Mouse (Mus musculus) CH12.LX (cell line): ENCODE measurements at regions not wholly inside any gene's neighbourhood (a gene's known extent, or its start where the extent isn't known, plus 50 kb on each side); places are given as distances from the start of the nearest gene placed in this dataset.

Experiments
- DNase-seq: peaks from one replicate; pipeline ENCODE4 v3.0.0-alpha.2; 2013; ENCODE audit errors: extremely low read depth
- H3K27ac ChIP-seq: 2 replicates; pipeline ENCODE4 v1.5.1; 2012; ENCODE audit warnings: low read depth, mild to moderate bottlenecking, control low read depth, moderate library complexity; ENCODE audit not compliant: insufficient read depth
- H3K27me3 ChIP-seq: replicated peaks from 2 replicates; pipeline ENCODE3; 2012; ENCODE audit warnings: inconsistent platforms
- H3K36me3 ChIP-seq, 2 experiments: replicated peaks in 1 of 2; 2 replicates each; pipeline versions ENCODE3 to v1.6.1; 2012; ENCODE audit warnings: inconsistent platforms in 1 of 2, low read length in 1 of 2, mild to moderate bottlenecking in 1 of 2, mixed read lengths in 1 of 2, moderate library complexity in 1 of 2; ENCODE audit not compliant: control insufficient read depth in 1 of 2, insufficient read depth in 1 of 2
- H3K4me1 ChIP-seq, 2 experiments: 2 replicates each; pipeline ENCODE4 v1.6.1; 2012; ENCODE audit warnings: inconsistent platforms in 1 of 2, moderate library complexity in 1 of 2; ENCODE audit not compliant: insufficient read depth in 2 of 2, control insufficient read depth in 1 of 2
- H3K4me2 ChIP-seq: 2 replicates; pipeline ENCODE4 v1.6.1; 2012; ENCODE audit warnings: low read depth, mild to moderate bottlenecking, control low read depth; ENCODE audit not compliant: poor library complexity, insufficient read depth, severe bottlenecking
- H3K4me3 ChIP-seq, 3 experiments: fragments of 150-350 bp in 1 of 3; sonication (generic) in 1 of 3; replicated peaks in 1 of 3; 2 replicates each; pipeline versions ENCODE3 to v1.5.1; 2011 to 2012; ENCODE audit warnings: low read depth in 2 of 3, low read length in 2 of 3, mild to moderate bottlenecking in 2 of 3, moderate library complexity in 2 of 3, control low read depth in 1 of 3, improper control_type of control experiment in 1 of 3, inconsistent platforms in 1 of 3, mixed read lengths in 1 of 3; ENCODE audit not compliant: poor library complexity in 1 of 3
- H3K79me2 ChIP-seq: replicated peaks from 2 replicates; pipeline ENCODE4 v1.6.1; 2012; ENCODE audit warnings: mild to moderate bottlenecking, moderate library complexity; ENCODE audit not compliant: control insufficient read depth, poor library complexity, insufficient read depth, severe bottlenecking; ENCODE audit errors: extremely low read depth
- H3K9ac ChIP-seq: 2 replicates; pipeline ENCODE4 v1.6.1; 2012; ENCODE audit warnings: low read depth, mild to moderate bottlenecking, control low read depth, moderate library complexity; ENCODE audit not compliant: insufficient read depth
- H3K9me3 ChIP-seq: replicated peaks from 2 replicates; pipeline ENCODE3; 2012; ENCODE audit warnings: low read length, inconsistent platforms, mixed read lengths
- BHLHE40 ChIP-seq: IDR thresholded peaks from 2 replicates; pipeline ENCODE4 v1.6.1; 2011; ENCODE audit warnings: mild to moderate bottlenecking, low read depth, low read length, improper control_type of control experiment
- CHD2 ChIP-seq: IDR thresholded peaks from 2 replicates; pipeline ENCODE4 v1.6.1; 2011; ENCODE audit warnings: low read length, improper control_type of control experiment
- CTCF ChIP-seq, 2 experiments: IDR thresholded peaks in 1 of 2; conservative IDR thresholded peaks in 1 of 2; 2 replicates each; pipeline ENCODE4 v1.5.1; 2011 to 2012; ENCODE audit warnings: low read depth in 2 of 2, low read length in 2 of 2, improper control_type of control experiment in 1 of 2, inconsistent platforms in 1 of 2, mild to moderate bottlenecking in 1 of 2, moderate library complexity in 1 of 2
- ELF1 ChIP-seq: IDR thresholded peaks from 2 replicates; pipeline ENCODE4 v1.6.1; 2014; ENCODE audit warnings: low read depth, mild to moderate bottlenecking, inconsistent platforms, low read length, improper control_type of control experiment
- EP300 ChIP-seq: IDR thresholded peaks from 2 replicates; pipeline ENCODE4 v1.6.1; 2011; ENCODE audit warnings: low read length, improper control_type of control experiment
- ETS1 ChIP-seq: conservative IDR thresholded peaks from 2 replicates; pipeline ENCODE4 v1.6.1; 2012; ENCODE audit warnings: low read depth, mild to moderate bottlenecking, inconsistent platforms, low read length, improper control_type of control experiment, moderate library complexity
- HCFC1 ChIP-seq: IDR thresholded peaks from 2 replicates; pipeline ENCODE4 v1.6.1; 2012; ENCODE audit warnings: low read depth, mild to moderate bottlenecking, inconsistent platforms, low read length, improper control_type of control experiment
- MAFK ChIP-seq: IDR thresholded peaks from 2 replicates; pipeline ENCODE4 v1.6.1; 2011; ENCODE audit warnings: low read length, improper control_type of control experiment; ENCODE audit not compliant: insufficient replicate concordance
- MAX ChIP-seq: IDR thresholded peaks from 2 replicates; pipeline ENCODE4 v1.6.1; 2011; ENCODE audit warnings: low read length, improper control_type of control experiment
- MEF2A ChIP-seq: IDR thresholded peaks from 2 replicates; pipeline ENCODE4 v1.6.1; 2014; ENCODE audit warnings: low read depth, mild to moderate bottlenecking, inconsistent platforms, low read length, improper control_type of control experiment, borderline replicate concordance
- MYC ChIP-seq: IDR thresholded peaks from 2 replicates; pipeline ENCODE4 v1.6.1; 2011; ENCODE audit warnings: low read depth, mild to moderate bottlenecking, improper control_type of control experiment, low read length
- NELFE ChIP-seq: IDR thresholded peaks from 2 replicates; pipeline ENCODE4 v1.6.1; 2011; ENCODE audit warnings: low read depth, low read length, improper control_type of control experiment
- NRF1 ChIP-seq: IDR thresholded peaks from 2 replicates; pipeline ENCODE4 v1.6.1; 2014; ENCODE audit warnings: low read depth, mild to moderate bottlenecking, inconsistent platforms, low read length, improper control_type of control experiment, moderate library complexity
- PAX5 ChIP-seq: IDR thresholded peaks from 2 replicates; pipeline ENCODE4 v1.6.1; 2012; ENCODE audit warnings: low read length, inconsistent platforms, mixed read lengths
- SIN3A ChIP-seq: IDR thresholded peaks from 2 replicates; pipeline ENCODE4 v1.6.1; 2012; ENCODE audit warnings: low read length, improper control_type of control experiment, inconsistent platforms
- TBP ChIP-seq: conservative IDR thresholded peaks from 2 replicates; pipeline ENCODE4 v1.6.1; 2011; ENCODE audit warnings: low read depth, low read length, improper control_type of control experiment
- TCF12 ChIP-seq: IDR thresholded peaks from 2 replicates; pipeline ENCODE4 v1.6.1; 2014; ENCODE audit warnings: low read depth, mild to moderate bottlenecking, inconsistent platforms, low read length, improper control_type of control experiment
- USF2 ChIP-seq: conservative IDR thresholded peaks from 2 replicates; pipeline ENCODE4 v1.6.1; 2011; ENCODE audit warnings: low read depth, low read length, improper control_type of control experiment
- ZC3H11A ChIP-seq: IDR thresholded peaks from 2 replicates; pipeline ENCODE4 v1.6.1; 2012; ENCODE audit warnings: low read depth, mild to moderate bottlenecking, inconsistent platforms, low read length, improper control_type of control experiment
- ZKSCAN1 ChIP-seq: IDR thresholded peaks from 2 replicates; pipeline ENCODE4 v1.6.1; 2012; ENCODE audit warnings: low read depth, inconsistent platforms, low read length, improper control_type of control experiment, borderline replicate concordance
- ZNF384 ChIP-seq: IDR thresholded peaks from 2 replicates; pipeline ENCODE4 v1.6.1; 2012; ENCODE audit warnings: low read depth, low read length, improper control_type of control experiment, inconsistent platforms
- dilution Hi-C: fragments of 300-500 bp; cut with MboI; formaldehyde crosslinking; loops from 2 replicates; pipeline ENCODE4 v1.14.3; 2020; ENCODE audit warnings: low sequenced_read_pairs; ENCODE audit not compliant: extremely low pct_unique_long_range_greater_than_20kb, extremely low pct_ligation_motif_present
- in situ Hi-C: fragments of 300-500 bp; cut with MboI; formaldehyde crosslinking; loops from 3 replicates; pipeline ENCODE4 v1.14.3; 2019; ENCODE audit warnings: low sequenced_read_pairs, low pct_ligation_motif_present, low pct_unique_long_range_greater_than_20kb, mixed read lengths

GRCm38 (mm10) chr13:39278101-39278500, 317.4 kb upstream of the Slc35b3 start:
- dilution Hi-C loops, result no loop called here
- Histone ChIP-seq H3K4me3 (no peak overlapping the region), H3K79me2 (no peaks in the 10 kb centered on the region), H3K36me3 (no peaks in the 10 kb centered on the region), H3K27me3 (no peaks in the 10 kb centered on the region), H3K9me3 (no peaks in the 10 kb centered on the region), H3K4me2 (no peak overlapping the region), H3K4me1 (peaks cover 0 to 3% of the 10 kb centered on the region in 2 experiments; a peak in 1 of 4 replicates), H3K27ac (no peak overlapping the region), H3K9ac (no peak overlapping the region)
- in situ Hi-C loops, result no loop called here
- DNase-seq, result no peak
- TF ChIP-seq TCF12, result no peak
- no peak for TF ChIP-seq MAX
- TF ChIP-seq NRF1, result no peak
- no peak for TF ChIP-seq ZKSCAN1
- TF ChIP-seq ETS1, result no peak
- TF ChIP-seq EP300, result no peak
- TF ChIP-seq ZNF384, result no peak
- TF ChIP-seq ZC3H11A, result no peak
- TF ChIP-seq HCFC1, result no peak
- no peak for TF ChIP-seq TBP
- TF ChIP-seq CTCF (conservative IDR thresholded peaks at IDR 0.05 in 1 of 2, IDR thresholded peaks at IDR 0.05 in 1 of 2; ENCODE audit: low read depth in 2 of 2, low read length in 2 of 2), result no peak
- no peak for TF ChIP-seq MEF2A
- TF ChIP-seq ELF1, result no peak
- no peak for TF ChIP-seq SIN3A
- TF ChIP-seq CHD2, result no peak
- TF ChIP-seq NELFE, result no peak
- no peak for TF ChIP-seq USF2
- no peak for TF ChIP-seq MYC

GRCm38 (mm10) chr13:39266024-39266423, 305.3 kb upstream of the Slc35b3 start:
- no peak overlapping the region for H3K4me2 ChIP-seq
- H3K27me3 ChIP-seq, result no peaks in the 10 kb centered on the region
- in situ Hi-C loops, result no loop called here
- no peak for DNase-seq
- no peaks in the 10 kb centered on the region for H3K9me3 ChIP-seq
- dilution Hi-C loops, result no loop called here
- no peaks in the 10 kb centered on the region for H3K4me1 ChIP-seq
- TF ChIP-seq ZNF384, result no peak
- no peak for TF ChIP-seq PAX5
- TF ChIP-seq ELF1, result no peak
- no peak for TF ChIP-seq HCFC1
- no peak for TF ChIP-seq BHLHE40
- no peak for TF ChIP-seq MAFK
- no peak overlapping the region for H3K27ac ChIP-seq
- H3K79me2 ChIP-seq, result no peaks in the 10 kb centered on the region
- no peaks in the 10 kb centered on the region for H3K36me3 ChIP-seq
- H3K4me3 ChIP-seq, result no peak overlapping the region
- H3K9ac ChIP-seq, result no peak overlapping the region
